Mouse (Mus musculus) cortical plate, adult 2 months (tissue): ENCODE measurements around the gene H2afy. TPM values are rescaled to one million over a fixed set of nuclear protein-coding genes. Genes with fewer than 3 reads are reported as not detected.
A peak's percentile ranks its signal among the peaks of the same experiment; 100 is the strongest.

Experiments
- H3K27ac ChIP-seq: fragments of 200-500 bp; 2 replicates; pipeline ENCODE4 v1.5.1; 2012; ENCODE audit warnings: low read length, control low read depth, inconsistent platforms; ENCODE audit not compliant: insufficient read depth
- H3K4me1 ChIP-seq: fragments of 200-500 bp; 2 replicates; pipeline ENCODE4 v1.6.1; 2011; ENCODE audit warnings: low read length; ENCODE audit not compliant: control insufficient read depth, insufficient read depth
- H3K4me3 ChIP-seq: fragments of 200-500 bp; 2 replicates; pipeline ENCODE4 v1.5.1; 2011; ENCODE audit warnings: mild to moderate bottlenecking, low read length, control low read depth; ENCODE audit not compliant: insufficient read depth
- CTCF ChIP-seq: fragments of 200-500 bp; IDR thresholded peaks from 2 replicates; pipeline ENCODE4 v1.5.1; 2011; ENCODE audit warnings: mild to moderate bottlenecking, control low read depth, low read length; ENCODE audit not compliant: insufficient read depth; ENCODE audit errors: extremely low read depth
- POLR2A ChIP-seq: fragments of 200-500 bp; IDR thresholded peaks from 2 replicates; pipeline ENCODE4 v1.6.1; 2011; ENCODE audit warnings: mild to moderate bottlenecking, low read length, control low read depth; ENCODE audit not compliant: insufficient read depth; ENCODE audit errors: extremely low read depth
- polyA plus RNA-seq: library from polyadenylated mRNA; depleted of rRNA; stranded (reverse); fragments of >200 nt; gene quantifications from 2 replicates; pipeline ENCODE4 v1.2.3, GENCODE M21; 2012

The H2afy gene
- polyA plus RNA-seq, 1 experiment, result 110 TPM

DNA sequence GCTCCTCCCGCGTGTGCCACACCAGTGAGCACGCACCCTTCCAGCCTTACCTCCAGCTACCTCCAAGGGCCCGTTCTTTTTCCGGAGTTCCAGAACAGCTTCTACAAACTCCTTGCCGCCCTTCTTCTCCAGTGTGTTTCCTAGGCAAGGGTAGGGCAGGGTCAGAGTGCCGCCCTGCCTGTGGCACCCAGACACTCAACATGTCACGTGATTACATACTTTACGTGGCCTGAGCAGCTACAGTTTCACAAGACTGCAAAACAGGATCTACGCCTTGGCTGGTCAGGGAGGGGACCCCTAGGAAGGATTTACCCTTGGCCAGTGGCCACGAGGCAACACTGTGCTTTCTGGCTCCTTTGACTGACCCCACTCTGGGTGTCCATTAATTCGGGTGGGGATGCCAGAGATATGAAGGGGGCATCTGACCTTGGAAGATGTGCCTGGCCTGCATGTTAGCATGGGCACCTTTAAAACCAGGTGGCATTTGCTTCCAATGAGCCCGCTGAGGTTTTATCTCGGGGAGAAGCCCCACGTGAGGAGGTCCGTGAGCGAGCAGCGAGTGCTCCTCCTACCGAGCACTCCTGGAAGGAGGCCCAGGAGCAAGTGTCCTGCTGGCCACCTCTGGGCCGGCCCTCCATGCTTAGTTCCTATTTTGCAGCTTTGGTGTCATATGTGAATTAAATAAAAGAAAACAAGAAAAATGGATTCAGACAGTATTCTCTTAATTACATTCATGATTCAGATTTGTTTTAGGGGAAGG lies 51.8 kb downstream of the H2afy start:
- no peak overlapping the region for H3K4me3 ChIP-seq
- TF ChIP-seq POLR2A (no peak), CTCF (no peak)
- H3K27ac ChIP-seq, result no peak overlapping the region
- H3K4me1 ChIP-seq, result peaks cover 2% of the 10 kb centered on the region; the same call in 1 of the 2 replicates

DNA sequence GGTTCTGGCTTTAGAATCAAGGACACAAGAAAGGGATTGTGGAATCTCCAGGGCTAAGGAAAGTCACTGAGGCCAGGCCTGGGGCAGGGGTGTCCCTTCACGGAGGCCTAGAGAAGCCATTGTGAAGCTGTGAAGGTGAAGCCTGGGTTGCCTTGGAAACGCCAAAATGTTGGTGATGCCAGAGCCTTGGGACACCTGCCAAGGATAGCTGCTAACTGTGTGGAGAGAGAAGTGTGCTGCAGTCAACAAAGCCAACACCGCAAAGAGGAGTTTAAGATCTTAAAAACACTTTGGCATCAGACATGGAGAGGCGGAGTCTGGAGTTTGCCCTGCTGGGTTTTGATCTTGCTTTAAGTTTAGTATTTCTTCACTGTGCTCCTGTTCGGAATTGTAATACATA lies 54.5 kb downstream of the H2afy start:
- no peak overlapping the region for H3K4me3 ChIP-seq
- H3K4me1 ChIP-seq, result no peaks in the 10 kb centered on the region
- TF ChIP-seq POLR2A (no peak), CTCF (no peak)
- H3K27ac ChIP-seq, result no peak overlapping the region

DNA sequence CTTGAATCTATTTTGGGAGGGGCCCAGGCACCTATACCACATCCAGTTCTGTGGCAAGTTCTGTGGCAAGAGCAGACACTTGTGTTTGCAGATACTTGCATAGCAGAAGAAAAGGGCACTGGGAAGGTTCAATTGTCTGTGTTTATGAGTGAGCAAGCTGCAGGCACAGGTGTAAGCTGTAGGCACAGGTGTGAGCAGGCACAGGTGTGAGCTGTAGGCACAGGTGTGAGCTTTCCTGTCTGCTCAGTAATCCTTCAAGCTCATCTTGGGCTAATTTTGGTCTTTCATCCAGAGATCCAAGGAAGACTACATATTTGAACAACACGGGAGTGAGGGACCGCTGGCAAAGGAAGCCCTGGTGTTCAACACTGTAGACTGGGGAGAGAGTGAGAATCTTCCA lies 56.5 kb downstream of the H2afy start:
- no peak overlapping the region for H3K4me3 ChIP-seq
- no peaks in the 10 kb centered on the region for H3K4me1 ChIP-seq
- TF ChIP-seq CTCF, result no peak
- no peak for TF ChIP-seq POLR2A
- H3K27ac ChIP-seq, result no peak overlapping the region

DNA sequence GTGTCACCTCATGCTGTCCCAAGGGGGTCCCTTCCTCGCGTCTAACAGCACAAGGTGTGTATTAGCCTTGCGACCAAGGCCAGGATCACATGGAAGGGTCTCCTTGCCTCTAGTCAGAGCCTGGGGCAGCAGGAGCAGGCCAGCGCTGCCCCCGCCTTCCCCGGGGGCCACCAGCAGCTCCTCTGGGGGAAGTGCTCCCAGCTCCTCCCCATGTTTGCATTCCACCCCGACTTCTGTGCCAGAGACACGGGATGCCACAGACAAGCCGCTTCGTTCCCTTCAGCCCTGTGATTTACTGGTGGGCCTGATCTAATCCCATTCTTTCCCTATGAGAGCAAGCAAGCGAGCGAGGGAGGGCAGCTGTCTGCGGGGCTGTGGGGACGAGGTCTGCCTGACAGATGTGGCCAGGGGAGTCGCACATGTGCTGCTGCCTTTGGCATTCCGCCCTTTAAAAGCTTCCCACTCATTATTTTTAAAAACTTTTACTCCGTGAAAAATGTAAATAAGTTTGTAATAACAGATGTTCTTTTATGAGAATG lies 57.4 kb downstream of the H2afy start:
- Histone ChIP-seq H3K4me1 (no peaks in the 10 kb centered on the region), H3K27ac (no peak overlapping the region), H3K4me3 (no peak overlapping the region)
- no peak for TF ChIP-seq POLR2A
- no peak for TF ChIP-seq CTCF

DNA sequence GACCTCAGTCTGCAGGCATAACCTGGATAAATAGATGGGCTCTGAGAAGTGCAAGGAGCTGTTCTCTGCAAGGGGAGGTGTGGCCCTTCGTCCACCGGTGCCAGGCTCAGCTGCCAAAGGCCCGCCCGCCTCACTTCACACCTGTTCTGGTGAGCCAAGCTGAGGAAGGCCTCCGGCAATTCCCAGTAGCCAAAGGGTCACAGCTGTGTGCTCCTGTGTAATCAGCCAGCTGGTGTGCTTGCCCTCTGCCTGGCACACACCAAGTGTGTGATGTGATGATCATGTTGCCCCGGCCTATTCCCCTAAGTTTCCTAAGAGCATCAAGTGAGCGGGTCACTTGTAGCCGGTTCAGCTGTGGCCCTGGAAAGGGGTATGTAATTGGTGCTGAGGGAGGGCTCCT lies 60.2 kb downstream of the H2afy start:
- TF ChIP-seq CTCF (no peak), POLR2A (no peak)
- no peak overlapping the region for H3K27ac ChIP-seq
- H3K4me3 ChIP-seq, result no peak overlapping the region
- H3K4me1 ChIP-seq, result no peaks in the 10 kb centered on the region

DNA sequence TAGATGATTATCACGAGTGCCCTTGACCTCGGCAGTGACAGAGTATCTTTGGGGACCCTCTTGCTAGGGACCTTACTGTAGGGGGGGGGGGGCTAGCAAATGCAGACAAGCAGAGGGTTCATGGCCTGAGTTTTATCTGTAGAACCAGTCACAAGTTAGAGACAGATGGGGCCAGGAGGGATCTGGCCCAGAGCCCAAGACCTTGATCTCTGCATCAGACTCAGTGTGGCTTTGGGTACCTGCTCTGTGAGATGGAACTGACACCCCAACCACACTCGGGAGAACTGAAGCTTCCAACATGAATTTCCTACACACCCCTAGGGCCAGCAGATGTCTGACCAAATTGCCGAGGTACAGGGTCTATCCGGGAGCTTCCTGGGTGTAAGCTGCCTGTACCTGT lies 63.0 kb downstream of the H2afy start:
- TF ChIP-seq POLR2A, result no peak
- TF ChIP-seq CTCF, result no peak
- Histone ChIP-seq H3K27ac (no peak overlapping the region), H3K4me1 (no peaks in the 10 kb centered on the region), H3K4me3 (no peak overlapping the region)

DNA sequence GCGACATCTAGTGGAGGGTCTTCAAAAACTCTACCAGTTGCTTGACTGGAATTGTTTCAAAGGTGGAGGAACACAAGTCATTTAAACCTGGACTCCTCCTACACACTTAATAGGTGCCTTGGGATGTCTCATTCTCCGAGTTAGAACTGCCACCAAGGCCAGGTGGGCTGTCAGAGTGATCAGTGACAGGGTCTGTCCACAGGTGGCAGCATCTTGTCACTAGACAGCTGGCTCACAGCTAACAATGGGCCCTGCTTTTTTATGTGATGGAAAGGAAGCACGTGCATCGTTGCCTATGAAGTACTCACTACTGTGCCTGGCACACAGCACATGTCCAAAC lies 63.9 kb downstream of the H2afy start:
- H3K4me1 ChIP-seq, result no peaks in the 10 kb centered on the region
- no peak; the same call in 1 of the 2 replicates for TF ChIP-seq CTCF
- no peak for TF ChIP-seq POLR2A
- H3K4me3 ChIP-seq, result no peak overlapping the region
- no peak overlapping the region for H3K27ac ChIP-seq

- TF ChIP-seq CTCF (0 out of 2 replicates have a peak, but pooled peaks have one; percentile 53), POLR2A (no peak)
- H3K27ac ChIP-seq, result no peak overlapping the region
Observed at GRCm38 (mm10) chr13:56071586-56072267, 64.4 kb downstream of the H2afy start.

DNA sequence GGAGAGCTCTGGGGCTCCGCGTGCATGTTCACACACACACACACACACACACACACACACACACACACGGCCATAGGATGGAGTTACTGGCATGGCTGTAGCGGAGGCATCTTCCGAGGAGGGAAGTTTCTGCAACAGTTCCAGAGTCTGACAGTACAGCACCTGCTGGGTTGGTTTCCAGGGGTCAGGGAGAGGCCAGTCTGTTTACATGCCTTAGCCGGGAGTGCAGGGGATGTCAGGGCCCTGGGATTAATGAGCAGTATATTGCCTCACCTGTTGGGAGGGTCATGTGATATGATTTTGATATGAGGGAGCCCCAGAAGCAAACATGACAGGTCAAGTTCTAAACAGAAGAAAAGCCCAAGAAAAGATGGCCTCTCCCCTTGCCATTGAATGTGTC lies 66.5 kb downstream of the H2afy start:
- no peak for TF ChIP-seq CTCF
- TF ChIP-seq POLR2A, result no peak
- Histone ChIP-seq H3K4me3 (no peak overlapping the region), H3K4me1 (no peaks in the 10 kb centered on the region), H3K27ac (no peak overlapping the region)

More at GRCm38 (mm10) chr13:56071586-56072267, 64.4 kb downstream of the H2afy start:
- Histone ChIP-seq H3K4me1 (no peaks in the 10 kb centered on the region), H3K4me3 (no peak overlapping the region)

GRCm38 (mm10) chr13:56068517-56068916 lies 67.6 kb downstream of the H2afy start:
- no peak overlapping the region for H3K4me3 ChIP-seq
- TF ChIP-seq CTCF (no peak), POLR2A (no peak)
- H3K27ac ChIP-seq, result no peak overlapping the region
- no peaks in the 10 kb centered on the region for H3K4me1 ChIP-seq
